ENCODE assay signal across 24 mouse cellular contexts in genomic region chr13:30947540-30947939, GRCm38 (mm10). TPM values are rescaled to one million over a fixed set of nuclear protein-coding genes. Genes with fewer than 3 reads are reported as not detected.
DNase-seq lines count a peak whose midpoint lies in the region; ATAC-seq and TF ChIP-seq lines count a peak whose summit lies in the region.
"Had no signal": no experiment of that assay in that cellular context is flagged by ENCODE, and none has a peak within 500 bp of the region (broad histone marks: within the 10 kb centered on the region; RNA-seq: fewer than 3 reads in every experiment).

Gene Hus1b (minus strand): TSS chr13:30947759.

- TF ChIP-seq CTCF in lung, embryonic 14.5 days (IDR thresholded peaks at IDR 0.05; ENCODE audit: low read depth), result no peak
- TF ChIP-seq CTCF in lung, adult 2 months (IDR thresholded peaks at IDR 0.05; ENCODE audit: insufficient read depth, low read length), result no peak
- TF ChIP-seq CTCF in E14TG2a.4 (conservative IDR thresholded peaks at IDR 0.05; ENCODE audit: low read length), result no peak

- no peak for TF ChIP-seq POLR2A in lung, adult 2 months (IDR thresholded peaks at IDR 0.05; ENCODE audit: borderline replicate concordance, extremely low read depth, low read depth, low read length)

- ATAC-seq in lung, embryonic 14.5 days (ENCODE audit: insufficient read depth), result peak; percentile 11; the same call in 1 of the 2 replicates
- ATAC-seq in hindbrain, embryonic 11.5 days (ENCODE audit: low FRiP score), result no peak
- ATAC-seq: activated CD4-positive, CD25-positive, alpha-beta regulatory T cell, adult 4 months; CD4-positive, CD25-positive, alpha-beta regulatory T cell, adult 4 months; forebrain, embryonic 14.5 days; hindbrain, postnatal 0 days; midbrain, embryonic 15.5 days had no signal

- H3K4me2 ChIP-seq in lung, embryonic 14.5 days, result no peak within 1 kb of the TSS
- no peak within 1 kb of the TSS for H3K4me2 ChIP-seq in hindbrain, embryonic 11.5 days (replicated peaks; ENCODE audit: low read depth, low read length)
- H3K4me2 ChIP-seq: embryonic facial prominence, embryonic 13.5 days; limb, embryonic 13.5 days; liver, embryonic 13.5 days; midbrain, embryonic 15.5 days had no signal

- H3K36me3 ChIP-seq in lung, embryonic 14.5 days (ENCODE audit: insufficient read depth), result 0 out of 2 replicates have a peak, but pooled peaks cover 5% of the 10 kb centered on the region
- H3K36me3 ChIP-seq in E14TG2a.4 (ENCODE audit: insufficient read depth, low read length), result no peaks in the 10 kb centered on the region
- no peaks in the 10 kb centered on the region for H3K36me3 ChIP-seq in hindbrain, embryonic 11.5 days (ENCODE audit: control insufficient read depth, insufficient read depth, low read length)
- H3K36me3 ChIP-seq: liver, embryonic 13.5 days; midbrain, embryonic 15.5 days had no signal

- H3K9me3 ChIP-seq in lung, embryonic 14.5 days (ENCODE audit: low read depth, low read length), result no peaks in the 10 kb centered on the region
- no peaks in the 10 kb centered on the region for H3K9me3 ChIP-seq in E14TG2a.4 (ENCODE audit: low read length)
- H3K9me3 ChIP-seq in hindbrain, embryonic 11.5 days (ENCODE audit: control insufficient read depth, low read length), result no peaks in the 10 kb centered on the region
- H3K9me3 ChIP-seq: embryonic facial prominence, embryonic 13.5 days; limb, embryonic 13.5 days; liver, embryonic 13.5 days; midbrain, embryonic 15.5 days had no signal

- 0 out of 2 replicates have a peak within 1 kb of the TSS, but pooled peaks have one; percentile 1 for H3K27ac ChIP-seq in lung, embryonic 14.5 days (ENCODE audit: low read depth)
- H3K27ac ChIP-seq in hindbrain, embryonic 11.5 days (ENCODE audit: low read depth, low read length), result no peak within 1 kb of the TSS
- H3K27ac ChIP-seq: embryonic facial prominence, embryonic 13.5 days; hindbrain, postnatal 0 days; limb, embryonic 13.5 days; liver, embryonic 13.5 days; macrophage; midbrain, embryonic 15.5 days had no signal

- no peaks in the 10 kb centered on the region for H3K27me3 ChIP-seq in lung, embryonic 14.5 days (ENCODE audit: insufficient read depth, low read length)
- H3K27me3 ChIP-seq in E14TG2a.4 (ENCODE audit: insufficient read depth, low read length), result no peaks in the 10 kb centered on the region
- H3K27me3 ChIP-seq in hindbrain, embryonic 11.5 days (ENCODE audit: control insufficient read depth, insufficient read depth, low read length), result no peaks in the 10 kb centered on the region
- H3K27me3 ChIP-seq: embryonic facial prominence, embryonic 13.5 days; limb, embryonic 13.5 days; liver, embryonic 13.5 days; midbrain, embryonic 15.5 days had no signal

- no peak within 1 kb of the TSS for H3K4me3 ChIP-seq in lung, embryonic 14.5 days (ENCODE audit: low read depth, low read length)
- no peak within 1 kb of the TSS for H3K4me3 ChIP-seq in lung, adult 2 months (replicated peaks; ENCODE audit: extremely low read depth, low read depth, low read length)
- H3K4me3 ChIP-seq in E14TG2a.4 (replicated peaks; ENCODE audit: low read length), result peak within 1 kb of the TSS; percentile 81
- no peak within 1 kb of the TSS for H3K4me3 ChIP-seq in hindbrain, embryonic 11.5 days (ENCODE audit: low read depth, low read length)
- H3K4me3 ChIP-seq: embryonic facial prominence, embryonic 13.5 days; limb, embryonic 13.5 days; liver, embryonic 13.5 days; midbrain, embryonic 15.5 days had no signal

- peak; percentile 27 for DNase-seq in cerebellum, adult 11-12 months
- no peak for DNase-seq in cerebellum, adult 11 months
- DNase-seq in lung, embryonic 14.5 days, result no peak
- DNase-seq in lung, adult 2 months, result no peak
- DNase-seq in cerebellum, postnatal 25 days, result peak; percentile 18 to 34
- DNase-seq in ovary, postnatal 10 days (ENCODE audit: low spot score), result no peak
- no peak for DNase-seq in hindbrain, embryonic 11.5 days (ENCODE audit: low spot score)
- DNase-seq: adrenal gland, postnatal 10 days; gastrocnemius, postnatal 36 days; kidney, adult 11 months; liver, embryonic 13.5 days; retina, postnatal 1 day had no signal

- no peak within 1 kb of the TSS for H3K9ac ChIP-seq in lung, embryonic 14.5 days
- H3K9ac ChIP-seq in hindbrain, embryonic 11.5 days (ENCODE audit: low read depth, low read length), result no peak within 1 kb of the TSS
- H3K9ac ChIP-seq: embryonic facial prominence, embryonic 13.5 days; limb, embryonic 13.5 days; liver, embryonic 13.5 days; midbrain, embryonic 15.5 days had no signal

- H3K4me1 ChIP-seq in lung, embryonic 14.5 days (ENCODE audit: insufficient read depth), result peaks cover 5% of the 10 kb centered on the region; the same call in 1 of the 2 replicates
- H3K4me1 ChIP-seq in lung, adult 2 months (ENCODE audit: control insufficient read depth, insufficient read depth, low read length), result peaks cover 10% of the 10 kb centered on the region
- H3K4me1 ChIP-seq in E14TG2a.4 (replicated peaks; ENCODE audit: low read depth, low read length), result peaks cover 11% of the 10 kb centered on the region; the same call in 1 of the 2 replicates
- no peaks in the 10 kb centered on the region for H3K4me1 ChIP-seq in hindbrain, embryonic 11.5 days (replicated peaks; ENCODE audit: control insufficient read depth, insufficient read depth, low read length)
- H3K4me1 ChIP-seq: midbrain, embryonic 15.5 days had no signal

- 88% methylated on average over 11 of the region's 11 CpGs for WGBS in lung, embryonic 14.5 days
- 86% methylated on average over 11 of the region's 11 CpGs for WGBS in lung, adult 2 months
- 96% methylated on average over 11 of the region's 11 CpGs for WGBS in hindbrain, embryonic 11.5 days

RNA-seq across cellular contexts. Expression of gene Hus1b, which starts in this region (rescaled TPM):
- polyA plus RNA-seq in lung, embryonic 14.5 days (2014; fragmentation: Nextera tagmentation; extraction: Ambion mirVana), result 0.20 TPM in 1 of 2 replicates, not detected in the other
- 0.09 and 0.22 TPM in 2 replicates for polyA plus RNA-seq in lung, adult 2 months (2012; rRNA removed)
- polyA plus RNA-seq in hindbrain, embryonic 11.5 days (2014; fragmentation: Nextera tagmentation; extraction: Ambion mirVana), result 0.25 TPM in 1 of 2 replicates, not detected in the other
- polyA plus RNA-seq: activated CD4-positive, CD25-positive, alpha-beta regulatory T cell, adult 4 months; embryonic facial prominence, embryonic 13.5 days; heart, embryonic 14.5 days; hindbrain, postnatal 0 days; kidney, embryonic 16.5 days; limb, embryonic 13.5 days; liver, embryonic 13.5 days; lung, embryonic 16.5 days; macrophage; midbrain, embryonic 15.5 days had no signal

Comparison
In these comparisons a context has a peak if more than half of its experiments do, and no peak if none do; other contexts are left out.
1. DNase-seq: peak in cerebellum, adult 11-12 months (single experiment) and cerebellum, postnatal 25 days (2 of 2); none in cerebellum, adult 11 months (single experiment), lung, embryonic 14.5 days (single experiment), lung, adult 2 months (single experiment), ovary, postnatal 10 days (single experiment) and hindbrain, embryonic 11.5 days (single experiment).
2. Peak in ATAC-seq and H3K27ac ChIP-seq in lung, embryonic 14.5 days; RNA of the gene not detected or under 1 TPM.